Mouse (Mus musculus) kidney, postnatal 36 days (tissue): Measurements from ENCODE around the gene Syne1.

Source experiments
- DNase-seq, 2 experiments: peaks; one replicate each; pipeline ENCODE4 v3.0.0; 2021 to 2022; ENCODE audit warnings: mixed read lengths in 2 of 2

The Syne1 gene

GRCm38 (mm10) chr10:5130495-5130894, 420.8 kb downstream of the Syne1 start:
- DNase-seq: peak in 1 of 2 experiments; percentile 48

GRCm38 (mm10) chr10:5124757-5125156, 426.5 kb downstream of the Syne1 start:
- DNase-seq: no peak

DNA sequence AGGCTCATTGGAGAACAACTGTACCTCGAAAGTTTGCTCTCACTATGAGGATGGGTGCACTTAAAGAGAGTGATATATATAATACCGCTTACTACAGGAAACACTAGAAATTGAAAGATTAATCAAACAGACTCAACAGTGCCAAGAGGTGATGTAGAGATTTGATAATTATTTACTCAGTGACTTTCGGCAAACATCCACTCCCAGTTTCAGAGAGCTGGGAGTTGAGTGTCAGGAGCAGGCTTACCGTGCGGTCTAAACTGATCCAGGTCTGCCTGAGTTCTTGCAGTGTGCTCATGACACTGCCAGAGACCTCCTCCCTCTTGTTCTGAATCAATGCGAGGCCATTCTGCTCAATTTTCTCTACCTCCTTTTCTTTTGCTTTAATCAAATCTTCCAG, 434.6 kb downstream of the Syne1 start:
- DNase-seq: peak in 1 of 2 experiments; percentile 14

DNA sequence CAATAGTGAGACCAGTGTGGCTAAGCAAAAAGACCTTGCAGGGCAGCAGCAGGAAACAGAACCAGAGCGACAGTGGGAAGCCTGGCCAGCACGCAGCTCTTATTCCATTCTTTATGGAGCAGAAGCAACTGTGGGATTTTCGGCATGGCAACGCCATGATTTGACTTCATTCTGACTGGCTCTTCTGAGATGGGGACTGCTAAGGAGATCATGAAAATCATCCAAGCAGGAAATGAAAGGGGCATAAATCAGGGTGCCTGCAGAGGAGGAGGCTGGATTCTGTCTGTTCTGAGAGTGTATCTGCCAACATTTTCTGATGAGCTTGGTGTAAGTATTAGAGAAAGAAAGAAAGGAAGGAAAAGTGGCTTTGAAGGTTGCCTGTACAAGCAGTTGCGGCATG, 435.1 kb downstream of the Syne1 start:
- DNase-seq: no peak

DNA sequence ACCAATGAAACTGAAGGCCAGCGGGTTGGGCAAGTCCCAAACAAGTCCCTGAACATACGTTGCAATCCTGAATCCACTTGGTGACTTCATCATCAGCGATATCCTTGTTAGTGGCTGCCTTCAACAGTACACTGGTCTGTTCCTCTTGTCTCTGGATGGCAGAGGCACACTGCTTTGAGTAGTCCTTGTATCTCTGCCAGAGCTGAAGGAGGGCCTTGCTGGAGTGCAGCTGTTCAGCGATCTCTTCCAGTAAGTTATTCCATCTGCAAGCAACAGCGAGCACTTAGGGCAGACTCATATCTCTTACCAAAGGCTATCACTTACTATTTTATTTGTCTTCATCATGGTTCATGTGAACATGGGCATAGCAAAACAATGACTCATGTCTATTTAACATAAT, 440.5 kb downstream of the Syne1 start:
- no peak for DNase-seq

DNA sequence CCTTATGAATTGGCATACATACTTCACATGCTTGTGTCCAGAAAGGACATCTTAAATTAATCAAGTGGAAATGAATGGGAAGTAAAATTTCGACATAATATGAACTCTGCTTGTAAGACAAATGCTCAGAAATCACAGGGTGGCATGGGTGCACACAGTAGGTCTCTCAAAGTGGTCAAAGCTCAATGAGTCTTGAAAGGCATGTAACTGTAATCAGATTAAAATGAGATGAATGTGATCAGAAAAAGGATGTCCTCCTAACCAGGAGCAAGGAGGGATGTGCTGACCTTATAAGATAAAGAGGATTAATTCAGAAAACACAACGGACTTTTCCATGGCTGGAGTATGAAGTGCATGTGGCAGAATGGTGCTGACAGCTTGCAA, 453.5 kb downstream of the Syne1 start:
- DNase-seq: no peak

GRCm38 (mm10) chr10:5096996-5097753, 454.1 kb downstream of the Syne1 start:
- peak in 1 of 2 experiments; percentile 28 for DNase-seq

DNA sequence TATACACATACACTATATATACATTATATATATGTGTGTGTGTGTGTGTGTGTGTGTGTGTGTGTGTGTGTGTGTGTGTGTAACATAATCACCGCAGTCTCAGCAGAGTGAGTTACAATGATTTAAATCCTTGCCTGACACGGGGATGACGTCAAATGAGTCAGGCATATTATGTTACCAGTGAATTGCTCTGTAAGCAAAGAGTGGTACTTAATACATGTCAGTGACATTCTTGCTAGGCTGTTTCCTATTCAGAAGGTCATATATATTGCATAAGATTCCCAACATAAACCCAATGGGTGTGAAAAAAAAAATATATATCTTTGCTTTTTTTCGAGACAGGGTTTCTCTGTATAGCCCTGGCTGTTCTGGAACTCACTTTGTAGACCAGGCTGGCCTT, 462.1 kb downstream of the Syne1 start:
- no peak for DNase-seq

- DNase-seq: no peak
These were observed 463.9 kb downstream of the Syne1 start for GRCm38 (mm10) chr10:5087336-5087735.

DNA sequence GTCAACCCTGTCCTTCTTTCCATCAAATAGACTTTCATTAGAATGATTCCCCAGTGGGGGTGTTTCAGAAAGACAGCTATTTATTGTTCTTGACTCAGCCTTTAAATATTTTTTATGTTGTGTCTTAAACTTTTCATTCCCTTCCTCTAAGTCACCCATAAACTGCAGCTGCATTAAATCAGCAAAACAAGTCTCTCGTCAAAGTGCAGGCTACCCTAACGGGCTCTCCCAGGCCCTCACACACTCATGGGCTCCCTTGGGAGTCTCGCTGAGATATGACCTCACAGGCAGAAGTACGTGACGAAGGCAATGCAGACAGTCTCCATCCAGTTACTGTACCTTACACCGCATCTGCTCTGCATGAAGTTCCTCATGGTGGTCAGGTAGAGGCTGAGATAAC, 465.0 kb downstream of the Syne1 start:
- DNase-seq: no peak

GRCm38 (mm10) chr10:5085792-5086191, 465.5 kb downstream of the Syne1 start:
- DNase-seq: no peak

GRCm38 (mm10) chr10:5083716-5084115, 467.6 kb downstream of the Syne1 start:
- DNase-seq: no peak

DNA sequence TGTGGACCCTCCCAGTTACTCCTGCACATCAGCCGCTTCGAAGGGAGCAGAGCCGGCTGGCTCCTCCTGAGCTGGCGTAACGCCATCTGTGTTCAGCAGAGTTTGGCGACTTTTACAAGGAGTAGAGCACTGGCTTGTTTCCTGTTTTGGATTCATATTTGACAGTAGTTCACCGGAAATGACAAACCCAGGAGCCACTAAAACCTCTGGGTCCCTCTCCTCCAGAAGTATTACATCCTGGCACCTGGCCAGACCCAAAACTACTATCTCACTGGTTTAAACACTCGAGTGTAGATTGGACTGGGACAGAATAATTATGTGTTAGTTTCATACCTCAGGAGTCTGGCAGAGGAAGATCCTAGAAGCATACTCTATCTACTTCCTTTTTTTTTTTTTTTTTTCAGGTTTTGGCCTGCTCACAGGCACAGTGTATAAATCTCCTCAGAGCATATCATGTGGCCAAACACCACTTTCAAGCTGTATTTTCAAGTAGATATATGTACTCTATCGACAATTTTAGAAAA, 471.3 kb downstream of the Syne1 start:
- DNase-seq: peak; percentile 66 to 77

GRCm38 (mm10) chr10:5075724-5076123, 475.6 kb downstream of the Syne1 start:
- no peak for DNase-seq

DNA sequence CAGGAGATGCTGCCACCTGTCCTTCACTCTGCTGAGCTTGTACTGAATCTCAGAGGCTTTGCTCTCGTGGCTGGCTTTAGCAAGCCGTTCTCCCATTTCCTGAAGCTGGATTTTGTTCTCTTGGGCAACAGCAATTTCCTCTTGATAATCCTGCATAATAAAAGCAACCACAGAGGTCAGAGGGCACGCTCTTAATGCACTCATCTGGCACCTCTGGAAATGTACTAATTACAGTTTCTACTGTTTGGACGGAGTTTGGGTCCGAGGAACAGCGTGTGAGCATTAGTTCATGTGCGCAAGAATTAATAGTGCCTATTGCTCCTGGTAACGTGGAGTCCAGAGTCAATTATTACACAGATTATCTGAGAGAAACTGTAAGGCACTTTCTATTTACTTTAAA, 479.2 kb downstream of the Syne1 start:
- DNase-seq: peak; percentile 9 to 19

DNA sequence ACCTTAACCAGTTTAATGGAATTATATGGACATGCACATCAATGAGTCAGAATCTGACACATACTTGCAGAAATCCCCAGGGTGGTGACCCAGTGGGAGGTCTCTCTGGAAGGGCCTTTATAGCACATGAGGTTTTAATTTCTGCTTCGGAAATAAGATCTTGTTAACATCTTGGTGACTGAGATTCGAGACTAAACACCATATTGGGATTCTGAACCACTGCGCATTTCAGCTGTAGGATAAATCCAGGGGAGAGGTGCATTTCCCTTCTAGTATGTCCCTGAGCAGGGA, 480.4 kb downstream of the Syne1 start:
- DNase-seq: no peak

DNA sequence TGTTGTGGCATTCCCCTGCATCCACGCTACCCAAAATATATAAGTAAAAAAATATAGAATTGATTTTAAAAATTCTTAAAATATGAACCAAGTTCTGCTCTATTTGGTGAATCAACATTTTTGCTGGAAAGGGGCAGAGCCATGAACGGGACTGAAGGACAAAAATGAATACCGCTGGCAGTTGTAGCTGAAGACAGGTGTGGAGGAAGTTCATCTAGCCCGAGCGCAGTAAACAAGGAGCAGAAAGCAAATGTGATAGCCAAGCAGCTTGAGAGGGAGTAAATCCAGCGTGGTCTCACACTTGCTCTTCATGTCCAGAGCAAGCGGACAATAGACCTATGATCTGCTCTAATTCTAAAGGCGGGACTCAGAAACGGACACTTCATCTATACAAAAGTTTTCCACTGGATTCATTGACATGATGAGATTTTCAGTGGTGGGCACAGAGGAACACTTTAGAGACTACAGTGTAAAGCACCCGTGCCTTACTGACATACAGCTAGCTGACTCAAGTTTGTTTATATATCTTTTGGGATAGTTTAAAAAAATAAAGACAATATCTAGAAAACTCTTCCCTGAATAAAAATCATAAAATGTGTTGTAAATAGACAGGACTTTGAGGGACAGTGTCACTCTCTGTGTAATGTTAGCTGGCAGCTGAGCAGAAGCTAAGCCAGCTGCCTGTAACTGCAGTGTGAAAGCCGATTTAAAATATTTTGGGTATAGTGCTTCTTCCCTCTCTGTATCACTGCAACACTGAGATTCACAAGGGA, 480.9 kb downstream of the Syne1 start:
- no peak for DNase-seq

DNA sequence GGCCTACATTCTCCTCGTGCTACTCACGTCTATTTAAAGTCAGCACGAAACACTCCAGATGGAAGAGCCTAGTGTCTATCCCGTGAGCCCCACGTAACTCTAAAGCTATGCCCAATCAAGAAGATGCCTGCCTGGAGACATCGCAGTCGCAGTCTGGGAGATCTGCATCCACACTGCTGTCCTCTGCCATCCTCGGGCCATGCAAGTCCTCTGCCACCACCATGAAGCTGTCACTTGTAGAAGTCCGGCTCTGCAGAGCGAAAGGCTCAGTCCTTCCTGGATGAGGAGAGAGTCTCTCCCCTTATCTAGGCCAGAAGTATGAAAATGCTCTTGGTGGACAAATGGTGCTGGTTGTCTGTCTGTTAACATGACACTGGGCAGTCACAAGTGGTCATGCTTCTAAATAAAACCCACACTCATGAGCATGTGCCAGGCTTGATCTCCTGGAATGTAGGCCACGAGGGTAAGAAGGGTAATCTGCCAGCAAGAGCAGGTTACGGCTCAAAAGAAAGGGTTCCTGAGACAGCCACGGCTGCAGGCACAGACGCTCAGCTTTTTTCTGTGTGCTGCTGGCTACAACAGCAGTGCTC, 482.5 kb downstream of the Syne1 start, which contains the start of gene Gm10097:
TSS of gene Gm10097 (plus strand) at position 517 of the 590 bp plus-strand sequence.
- no peak for DNase-seq

GRCm38 (mm10) chr10:5067113-5067512, 484.2 kb downstream of the Syne1 start:
- no peak for DNase-seq

DNA sequence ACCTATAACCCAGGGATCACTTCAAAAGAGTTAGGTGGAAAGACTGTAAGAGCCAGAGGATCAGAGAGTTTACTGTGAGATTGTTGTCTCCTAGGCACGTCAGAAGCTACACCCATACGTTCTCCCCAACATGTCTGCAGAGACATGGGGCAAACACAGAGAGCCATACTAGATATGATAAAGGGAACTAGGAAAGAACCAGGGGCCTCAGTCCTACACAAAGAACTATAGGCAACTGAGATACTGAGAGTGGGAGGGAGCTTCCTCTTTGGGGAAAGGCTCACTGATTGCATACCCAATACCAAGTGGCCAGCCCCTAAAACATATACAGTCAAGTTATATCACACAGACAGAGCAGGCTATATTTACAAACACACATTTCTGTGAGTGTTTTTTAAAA, 491.3 kb downstream of the Syne1 start:
- no peak for DNase-seq

GRCm38 (mm10) chr10:5058876-5059275, 492.4 kb downstream of the Syne1 start:
- DNase-seq: no peak

DNA sequence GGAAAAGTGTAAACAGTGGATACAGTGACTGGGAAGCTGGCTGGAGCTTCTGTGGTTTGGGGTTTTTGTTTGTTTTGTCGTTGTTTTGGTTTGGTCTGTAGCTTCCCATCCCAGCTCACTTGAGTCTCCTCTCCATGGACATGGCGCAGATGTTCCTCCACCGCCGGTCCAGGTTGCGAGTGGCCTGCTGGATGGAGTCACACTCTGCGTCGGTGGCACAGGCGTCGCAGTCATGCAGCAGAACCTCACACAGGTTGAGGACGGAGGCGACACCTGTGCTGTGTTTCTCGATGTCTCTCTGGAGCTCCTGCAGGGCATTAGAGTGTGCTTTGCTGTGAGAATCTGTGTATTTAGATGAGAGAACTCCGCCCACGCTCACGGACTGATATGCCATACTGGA, 493.6 kb downstream of the Syne1 start:
- no peak for DNase-seq

DNA sequence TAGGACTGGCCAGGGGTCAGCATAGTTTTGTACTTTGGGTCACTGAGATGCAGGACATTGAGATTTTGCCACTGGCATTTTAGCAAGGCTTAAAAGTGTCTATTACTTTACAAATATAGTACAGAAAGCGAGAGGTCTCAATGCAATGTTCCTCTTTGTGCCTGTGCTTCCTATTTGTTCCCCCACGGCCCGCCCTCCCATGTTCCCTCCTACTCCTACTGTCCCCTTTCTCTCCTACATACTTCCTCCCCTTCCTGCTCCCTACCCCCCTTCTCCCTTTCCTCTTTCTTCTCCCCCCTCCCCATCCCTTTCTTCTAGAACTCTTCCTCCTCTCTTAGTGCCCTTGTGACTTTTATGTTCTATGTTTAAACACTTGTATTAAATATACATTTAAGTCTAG, 494.3 kb downstream of the Syne1 start:
- no peak for DNase-seq

GRCm38 (mm10) chr10:5056243-5056735, 495.0 kb downstream of the Syne1 start:
- DNase-seq: no peak
